Mouse (Mus musculus) common myeloid progenitor, adult 5-6 weeks (primary cell): Measurements from ENCODE around the gene Rfng. TPM values are rescaled to one million over a fixed set of nuclear protein-coding genes. Genes with fewer than 3 reads are reported as not detected.
"Not testable (repeated sequence)": the region's sequence is repeated elsewhere in the genome, so short reads cannot be mapped to it uniquely, and the experiment has no call there.

ENCODE experiments used
- ATAC-seq: replicated peaks from 2 replicates; pipeline ENCODE4 v1.8.0; 2016; ENCODE audit warnings: low read depth, mild to moderate bottlenecking, moderate TSS enrichment, inconsistent platforms; ENCODE audit not compliant: poor library complexity, severe bottlenecking
- total RNA-seq: library from RNA; stranded (forward); fragments of 200-1000, 187-1606 nt; gene quantifications from 2 replicates; pipeline ENCODE4 v1.2.3, GENCODE M21; 2017

Rfng gene
- 4.8 and 5.6 TPM in 2 replicates for total RNA-seq

- ATAC-seq = peak; percentile 68
Observed at GRCm38 (mm10) chr11:120784064-120784791, at the start of gene Rfng, which contains the start of gene Gps1. Rfng (minus strand) TSS chr11:120784207. Gps1 (plus strand) TSS chr11:120784272.

DNA sequence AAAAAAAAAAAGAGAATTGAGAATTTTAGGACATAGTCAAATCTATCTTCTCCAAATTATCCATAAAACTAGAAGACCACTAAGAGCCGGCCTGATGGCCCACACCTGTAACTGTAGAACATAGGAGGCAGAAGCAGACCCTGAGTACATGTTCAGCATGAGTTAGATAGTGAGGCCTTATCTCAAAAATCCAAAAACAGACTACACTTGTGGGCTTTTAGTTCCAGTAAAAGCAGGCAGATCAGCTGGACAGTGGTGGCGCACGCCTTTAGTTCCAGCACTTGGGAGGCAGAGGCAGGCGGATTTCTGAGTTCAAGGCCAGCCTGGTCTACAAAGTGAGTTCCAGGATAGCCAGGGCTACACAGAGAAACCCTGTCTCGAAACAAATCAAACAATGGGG, 49.0 kb upstream of the Rfng start:
- not testable (repeated sequence) for ATAC-seq

GRCm38 (mm10) chr11:120831659-120832440, 47.8 kb upstream of the Rfng start:
- no peak for ATAC-seq

DNA sequence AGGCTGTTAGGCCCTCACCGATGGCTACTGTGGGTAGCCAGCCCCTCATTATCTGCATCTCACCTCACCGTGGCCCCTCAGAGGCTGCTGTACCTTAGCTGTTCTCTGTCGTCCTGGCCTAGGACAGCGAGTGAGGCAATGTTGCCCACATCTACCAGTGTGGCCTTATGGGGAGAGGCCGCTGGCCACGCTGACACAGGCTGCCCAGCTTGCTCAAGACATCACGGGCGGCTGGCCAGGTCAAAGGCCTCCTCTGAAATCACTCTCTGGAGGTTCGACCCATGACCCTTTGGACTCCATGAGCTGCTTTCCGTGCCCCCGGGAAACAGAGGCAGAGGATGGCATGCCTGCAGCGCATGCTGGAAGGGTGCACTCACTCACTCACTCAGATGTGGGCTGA, 46.7 kb upstream of the Rfng start:
- ATAC-seq = no peak

GRCm38 (mm10) chr11:120829757-120830532, 45.9 kb upstream of the Rfng start:
- no peak for ATAC-seq

DNA sequence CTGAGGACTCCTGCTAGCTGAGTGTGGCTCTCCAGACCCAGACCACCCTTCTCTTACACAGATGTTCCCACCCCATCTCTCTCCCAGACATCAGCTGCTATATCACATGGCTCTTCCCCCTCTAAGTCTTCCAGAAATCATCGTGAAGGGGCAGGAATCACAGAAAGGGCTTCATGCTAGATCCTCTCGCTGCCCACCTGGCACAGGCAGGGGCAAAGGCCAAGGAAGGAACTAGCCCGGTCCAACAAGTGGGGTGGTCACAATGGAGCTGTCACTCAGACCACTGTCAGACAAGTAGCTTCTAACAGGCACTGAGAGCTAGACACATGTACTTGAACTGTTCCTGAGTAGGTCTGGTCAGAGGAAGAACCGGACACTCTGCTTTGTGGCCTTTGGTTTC, 44.4 kb upstream of the Rfng start:
- no peak for ATAC-seq

- ATAC-seq = no peak
Observed at GRCm38 (mm10) chr11:120826016-120826953, 42.3 kb upstream of the Rfng start.

GRCm38 (mm10) chr11:120825289-120825863, 41.4 kb upstream of the Rfng start:
- no peak for ATAC-seq

DNA sequence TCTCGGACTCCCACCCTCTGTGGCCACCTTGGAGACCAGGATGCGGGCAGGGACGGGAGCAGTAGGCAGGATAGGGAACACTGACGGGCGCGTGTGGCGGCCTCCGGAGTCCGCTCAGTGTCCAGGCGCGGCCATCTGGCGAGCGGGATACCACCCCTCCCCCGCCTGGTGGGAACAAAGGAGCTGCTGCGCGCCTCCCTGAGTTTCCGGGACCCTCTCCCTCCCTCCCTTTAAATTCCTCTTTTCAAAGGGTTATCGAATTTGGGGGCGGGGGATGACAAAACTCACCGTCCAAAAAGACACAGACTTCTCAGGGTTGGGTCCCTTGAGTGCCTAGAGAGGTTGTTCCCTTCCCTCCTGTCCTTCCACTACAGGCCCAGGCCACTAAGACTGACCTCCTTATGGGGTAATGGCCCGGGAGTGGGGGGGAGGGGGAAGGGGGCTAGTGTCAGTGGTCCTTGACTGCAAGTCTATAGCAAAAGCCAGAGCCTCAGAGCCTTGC, 40.8 kb upstream of the Rfng start:
- ATAC-seq = peak; percentile 19; the same call in 1 of the 2 replicates

DNA sequence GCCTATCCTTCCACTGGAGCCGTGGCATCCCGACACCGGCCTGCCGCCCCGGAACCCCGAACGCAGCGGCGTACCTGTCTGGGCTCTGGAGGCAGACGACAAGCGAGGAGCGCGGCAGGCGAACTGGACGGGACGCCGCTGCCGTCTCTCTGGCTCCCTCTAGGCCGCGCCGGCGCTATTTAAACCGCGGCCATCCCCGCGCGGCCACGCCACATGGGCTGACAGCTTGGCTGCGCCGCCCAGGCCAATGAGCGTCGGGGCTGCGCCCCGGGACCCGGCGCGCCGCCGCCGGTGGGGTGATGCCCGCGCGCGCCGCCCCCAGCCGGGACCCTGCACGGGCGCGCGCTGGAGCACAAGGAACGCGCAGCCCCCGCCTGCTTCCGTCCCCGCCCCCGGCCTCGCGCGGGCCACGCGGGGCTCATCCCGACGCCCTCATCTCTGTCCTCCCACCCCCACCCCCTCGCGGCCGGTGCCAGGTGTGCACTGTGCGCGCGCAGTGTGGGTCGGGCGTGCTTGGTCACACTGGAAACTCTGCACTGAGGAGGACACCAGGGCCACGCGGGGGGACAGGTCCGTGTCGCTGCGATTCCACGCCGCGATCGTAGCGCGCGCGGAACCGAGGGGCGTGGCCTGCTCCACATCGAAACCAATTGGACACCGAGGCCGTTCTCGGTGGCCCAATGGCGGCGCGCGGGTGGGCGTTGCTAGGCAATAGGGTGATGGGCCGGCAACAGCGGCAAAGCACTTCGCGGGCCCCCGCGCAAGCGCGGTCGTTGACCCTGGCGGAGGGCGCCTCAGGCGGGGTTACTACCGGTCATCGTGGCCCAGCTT, 40.2 kb upstream of the Rfng start, which contains the start of gene Fasn:
Gene Fasn (minus strand): TSS at position 592 of the 831 bp plus-strand sequence.
- peak; percentile 73 for ATAC-seq

DNA sequence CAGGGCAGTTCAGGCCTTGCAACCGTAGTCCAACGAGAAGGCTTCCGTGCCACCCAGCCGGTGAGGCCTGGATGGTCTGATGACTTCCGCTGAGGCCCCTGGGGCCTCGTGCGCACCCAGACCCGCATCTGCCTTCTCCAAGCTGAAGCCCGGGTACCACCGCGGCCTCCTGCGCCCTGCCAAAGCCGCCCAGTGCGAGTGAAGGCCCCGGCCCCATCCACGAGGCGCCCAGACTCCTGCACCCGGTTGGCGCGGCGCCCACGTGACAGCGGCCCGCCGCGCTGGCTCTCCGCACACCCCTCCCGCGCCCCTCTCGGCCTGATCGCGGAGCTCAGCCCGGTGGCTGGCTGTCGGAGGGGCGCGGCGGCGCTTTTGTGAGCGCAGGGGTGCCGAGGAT, 39.5 kb upstream of the Rfng start:
- ATAC-seq = peak; percentile 5

GRCm38 (mm10) chr11:120822831-120823550, 39.0 kb upstream of the Rfng start:
- ATAC-seq = 0 out of 2 replicates have a peak, but pooled peaks have one; percentile 9

- no peak for ATAC-seq
Observed at GRCm38 (mm10) chr11:120822321-120822720, 38.3 kb upstream of the Rfng start.

GRCm38 (mm10) chr11:120821076-120821922, 37.3 kb upstream of the Rfng start:
- no peak for ATAC-seq

DNA sequence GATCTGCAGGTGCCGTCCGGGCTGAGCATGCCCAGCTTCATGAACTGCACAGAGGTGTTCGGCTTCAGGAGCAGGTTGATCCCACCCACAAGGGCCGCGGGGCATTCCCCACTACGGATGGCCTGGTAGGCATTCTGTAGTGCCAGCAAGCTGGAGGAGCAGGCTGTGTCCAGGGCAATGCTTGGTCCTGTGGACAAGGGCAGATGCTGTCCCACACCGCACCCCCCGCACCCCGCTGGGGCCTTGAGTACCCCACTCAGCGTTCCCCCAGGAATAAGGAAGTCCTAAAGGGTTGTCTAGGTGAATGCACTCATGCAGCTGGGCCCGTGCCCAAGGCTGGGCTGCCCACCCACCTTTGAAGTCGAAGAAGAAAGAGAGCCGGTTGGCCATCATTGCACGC, 36.5 kb upstream of the Rfng start:
- ATAC-seq = no peak

GRCm38 (mm10) chr11:120819556-120819955, 35.5 kb upstream of the Rfng start:
- ATAC-seq = no peak
